Comparison of ENCODE assay signal across 8 mouse cellular contexts in the genomic region with DNA sequence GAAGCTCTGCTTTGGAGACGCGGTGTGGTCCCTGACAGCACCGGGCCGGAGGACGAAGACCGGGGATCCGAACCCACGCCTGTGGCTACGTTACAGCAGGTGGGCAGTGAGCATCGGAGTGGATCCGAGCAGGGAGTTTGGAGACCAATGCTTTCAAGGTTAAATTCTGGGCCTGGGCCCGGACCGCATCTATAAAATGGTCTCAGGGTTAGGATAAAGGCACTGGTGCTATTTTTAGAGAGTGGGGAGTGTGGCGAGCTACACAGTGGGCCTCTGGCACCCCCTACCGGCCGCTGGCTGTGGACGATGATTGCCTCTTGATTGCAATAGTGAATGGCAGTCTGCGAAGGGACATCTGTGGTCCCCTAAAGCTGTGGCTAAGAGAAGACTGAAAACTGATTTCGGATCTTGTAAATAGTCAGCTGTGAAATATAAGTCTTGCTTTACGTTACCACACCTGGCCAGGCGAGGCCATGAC. TPM values are rescaled to one million over a fixed set of nuclear protein-coding genes. Genes with fewer than 3 reads are reported as not detected.
DNase-seq lines count a peak whose midpoint lies in the region; ATAC-seq lines count a peak whose summit lies in the region.

Gene Pop5 (plus strand): TSS at position 51 of the 478 bp plus-strand sequence.

- peak within 1 kb of the TSS; percentile 74 for H3K9ac ChIP-seq in hindbrain, embryonic 13.5 days

- peak; percentile 68; the same call in 1 of the 2 replicates for ATAC-seq in hindbrain, embryonic 13.5 days (ENCODE audit: low FRiP score)

- peaks cover 13% of the 10 kb centered on the region for H3K36me3 ChIP-seq in hindbrain, embryonic 13.5 days

- H3K4me3 ChIP-seq in hindbrain, embryonic 13.5 days = peak within 1 kb of the TSS; percentile 46

- peak within 1 kb of the TSS; percentile 82 for H3K27ac ChIP-seq in hindbrain, embryonic 13.5 days

- peaks cover 32% of the 10 kb centered on the region for H3K4me1 ChIP-seq in hindbrain, embryonic 13.5 days (replicated peaks)

- H3K27me3 ChIP-seq in hindbrain, embryonic 13.5 days = peaks cover 48% of the 10 kb centered on the region

- H3K9me3 ChIP-seq in hindbrain, embryonic 13.5 days = no peaks in the 10 kb centered on the region

- DNase-seq in NIH3T3 (ENCODE audit: low read depth) = peak; percentile 93
- peak; percentile 97 to 99 for DNase-seq in cerebellum, postnatal 10 days
- DNase-seq in frontal cortex, postnatal 14 days (ENCODE audit: low spot score in 2 of 2) = peak; percentile 74 to 89
- peak; percentile 91 to 99 for DNase-seq in layer of hippocampus, postnatal 25 days (ENCODE audit: extremely low spot score in 1 of 2, low spot score in 1 of 2)
- peak; percentile 96 for DNase-seq in lung, postnatal 36 days
- peak; percentile 91 for DNase-seq in retina, postnatal 1 day
- DNase-seq in urinary bladder, adult 18-20 months (ENCODE audit: low spot score in 2 of 2) = peak; percentile 75 to 81

- peak within 1 kb of the TSS; percentile 71 for H3K4me2 ChIP-seq in hindbrain, embryonic 13.5 days

- WGBS in hindbrain, embryonic 13.5 days = 3% methylated on average over 21 of the region's 21 CpGs

RNA-seq across cellular contexts. Expression of gene Pop5, which starts in this region (rescaled TPM):
- polyA plus RNA-seq in hindbrain, embryonic 13.5 days (2015; fragmentation: Nextera tagmentation; extraction: Ambion mirVana) = 103 and 105 TPM in 2 replicates
- total RNA-seq in layer of hippocampus, postnatal 25 days (2021) = 100 to 1,000 TPM in 1 of 2 experiments, 10 to 100 TPM in 1; 83.7 to 108 TPM

Comparison
In these comparisons a context has a peak if more than half of its experiments do, and no peak if none do; other contexts are left out.
1. Peak in every context shown above with its lines: DNase-seq, ATAC-seq, H3K4me3 ChIP-seq and H3K27ac ChIP-seq.